Mouse (Mus musculus) CD4-positive, CD25-positive, alpha-beta regulatory T cell, adult 9 weeks (primary cell): ENCODE measurements around the gene Krtap19-4. TPM values are rescaled to one million over a fixed set of nuclear protein-coding genes. Genes with fewer than 3 reads are reported as not detected.

Source experiments
- polyA plus RNA-seq: library from polyadenylated mRNA; unstranded; fragments of 100-300 nt; shearing (Covaris generic); gene quantifications from one replicate; pipeline ENCODE4 v1.2.1, GENCODE M21; 2017

Gene Krtap19-4
- not detected for polyA plus RNA-seq

DNA sequence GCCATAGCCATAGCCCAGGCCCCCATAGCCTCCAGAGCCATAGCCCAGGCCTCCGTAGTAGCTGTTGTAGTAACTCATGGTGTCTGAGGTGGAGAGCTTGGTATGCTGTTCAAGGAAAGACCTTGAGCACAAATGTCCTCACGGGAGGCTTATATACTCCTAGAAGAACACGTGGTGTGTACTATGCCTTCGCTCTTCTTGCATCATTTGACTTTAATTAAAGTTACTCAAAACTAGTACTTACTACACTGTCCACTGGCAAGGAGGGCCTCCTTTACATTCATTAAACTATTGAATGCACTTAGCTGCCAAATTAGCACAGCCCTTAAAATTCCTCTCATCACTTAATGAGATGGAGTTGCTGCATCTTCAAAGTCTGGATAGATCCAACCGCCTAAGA lies at the start of gene Krtap19-4:
Krtap19-4 (minus strand) TSS at position 101 of the 400 bp plus-strand sequence.

GRCm38 (mm10) chr16:88932165-88932564 lies 47.3 kb upstream of the Krtap19-4 start, which contains the start of gene Krtap19-9b:
Gene Krtap19-9b, minus strand, starts transcription at chr16:88932265.

DNA sequence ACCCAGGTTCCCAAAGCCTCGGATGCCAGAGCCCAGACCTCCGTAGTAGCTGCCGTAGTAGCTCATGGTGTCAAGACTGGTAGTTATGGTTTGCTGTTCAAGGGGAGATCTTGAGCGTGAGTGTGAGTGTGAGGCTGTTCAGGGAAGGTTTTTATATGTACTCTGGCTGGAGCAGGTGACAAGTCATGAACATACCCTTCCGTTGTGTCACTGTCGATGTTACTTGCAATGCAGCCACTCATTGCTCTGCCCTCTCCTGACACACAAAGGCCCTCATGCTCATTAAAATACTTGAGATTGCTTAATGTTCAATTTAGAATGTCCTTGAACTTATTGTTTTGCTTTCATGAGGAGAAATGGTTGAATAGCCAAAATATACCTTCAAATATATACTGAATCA lies 11.5 kb upstream of the Krtap19-4 start, which contains the start of gene Krtap19-5:
Krtap19-5 (minus strand) TSS at position 101 of the 400 bp plus-strand sequence.

DNA sequence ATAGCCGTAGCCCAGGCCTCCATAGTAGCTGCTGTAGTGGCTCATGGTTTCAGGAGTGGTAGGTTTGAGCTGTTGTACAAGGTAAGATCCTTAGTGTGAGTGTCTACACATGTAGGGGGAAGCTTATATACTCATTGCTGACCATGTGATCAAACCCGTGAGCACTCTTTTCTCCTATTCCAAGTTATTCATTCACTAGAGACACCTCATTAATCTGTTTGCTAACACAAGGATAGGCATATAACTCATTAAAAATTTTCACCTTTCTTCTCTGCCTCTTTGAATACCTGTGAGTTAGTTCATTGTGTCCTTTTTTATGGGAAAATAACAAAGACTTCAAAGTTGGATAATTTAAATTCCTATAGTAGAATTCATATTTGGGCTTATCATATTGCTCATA lies 7.0 kb downstream of the Krtap19-4 start, which contains the start of gene Krtap19-3:
Krtap19-3 (minus strand) TSS at position 101 of the 400 bp plus-strand sequence.

GRCm38 (mm10) chr16:88874169-88874568 lies 10.7 kb downstream of the Krtap19-4 start, which contains the start of gene Krtap19-2:
Gene Krtap19-2, minus strand, starts transcription at chr16:88874269.

GRCm38 (mm10) chr16:88869311-88869710 lies 15.6 kb downstream of the Krtap19-4 start, which contains the start of gene Krtap19-1:
Gene Krtap19-1, minus strand, starts transcription at chr16:88869411.

Other genes starting within 250 kb of the Krtap19-4 start
- not detected for gene Krtap26-1, start 237.3 kb downstream of the Krtap19-4 start, polyA plus RNA-seq
- gene Krtap27-1, start 213.4 kb downstream of the Krtap19-4 start, polyA plus RNA-seq, result not detected
- not detected for gene 2310061N02Rik, start 177.1 kb downstream of the Krtap19-4 start, polyA plus RNA-seq
- gene Krtap13-1, start 156.2 kb downstream of the Krtap19-4 start, polyA plus RNA-seq, result not detected
- not detected for gene Krtap13, start 133.5 kb downstream of the Krtap19-4 start, polyA plus RNA-seq
- not detected for gene 2310034C09Rik, start 126.2 kb downstream of the Krtap19-4 start, polyA plus RNA-seq
- gene 2310057N15Rik, start 110.9 kb downstream of the Krtap19-4 start, polyA plus RNA-seq, result not detected
- gene Gm5965, start 107.2 kb downstream of the Krtap19-4 start, polyA plus RNA-seq, result not detected
- not detected for gene Gm20741, start 72.9 kb downstream of the Krtap19-4 start, polyA plus RNA-seq
- gene Krtap15, start 64.9 kb downstream of the Krtap19-4 start, polyA plus RNA-seq, result not detected
- gene Krtap14, start 58.9 kb downstream of the Krtap19-4 start, polyA plus RNA-seq, result not detected
- gene Krtap19-1, start 15.7 kb downstream of the Krtap19-4 start, polyA plus RNA-seq, result not detected
- gene Krtap19-2, start 10.8 kb downstream of the Krtap19-4 start, polyA plus RNA-seq, result not detected
- not detected for gene Krtap19-3, start 7.1 kb downstream of the Krtap19-4 start, polyA plus RNA-seq
- not detected for gene Krtap19-5, start 11.4 kb upstream of the Krtap19-4 start, polyA plus RNA-seq
- gene Krtap19-9b, start 47.2 kb upstream of the Krtap19-4 start, polyA plus RNA-seq, result not detected
- gene Krtap16-3, start 77.8 kb upstream of the Krtap19-4 start, polyA plus RNA-seq, result not detected
- not detected for gene Krtap22-2, start 125.7 kb upstream of the Krtap19-4 start, polyA plus RNA-seq
- not detected for gene Gm10229, start 130.2 kb upstream of the Krtap19-4 start, polyA plus RNA-seq
- not detected for gene Krtap6-1, start 146.6 kb upstream of the Krtap19-4 start, polyA plus RNA-seq
- not detected for gene Gm10228, start 156.4 kb upstream of the Krtap19-4 start, polyA plus RNA-seq
- gene Krtap6-5, start 162.8 kb upstream of the Krtap19-4 start, polyA plus RNA-seq, result not detected
- not detected for gene 1110025L11Rik, start 178.9 kb upstream of the Krtap19-4 start, polyA plus RNA-seq
- not detected for gene Krtap6-3, start 198.9 kb upstream of the Krtap19-4 start, polyA plus RNA-seq